Mouse (Mus musculus): ENCODE measurements around the gene Aip. TPM values are rescaled to one million over a fixed set of nuclear protein-coding genes. Genes with fewer than 3 reads are reported as not detected.
A peak's percentile ranks its signal among the peaks of the same experiment; 100 is the strongest.

Aip gene
- polyA plus RNA-seq, 1 experiment from 2014 or later: 87.5 TPM

DNA sequence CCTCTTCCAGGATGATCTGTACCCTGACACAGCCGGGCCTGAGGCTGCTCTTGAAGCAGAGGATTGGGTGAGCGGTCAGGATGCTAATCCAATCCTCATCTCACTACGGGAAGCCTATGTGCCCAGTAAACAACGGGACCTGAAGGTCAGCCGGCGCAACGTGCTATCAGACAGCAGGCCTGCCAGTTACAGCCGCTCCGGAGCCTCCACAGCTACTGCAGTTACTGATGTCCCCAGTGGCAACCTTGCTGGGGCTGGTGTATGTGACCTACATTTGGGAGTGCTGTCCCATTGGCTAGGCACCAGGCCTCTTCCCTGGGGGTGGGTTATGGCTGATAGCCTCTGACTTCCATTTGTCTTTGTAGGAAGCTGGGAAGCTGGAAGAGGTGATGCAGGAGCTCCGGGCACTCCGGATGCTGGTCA is 27.6 kb upstream of the Aip start, which contains the start of gene Ptprcap:
TSS of gene Ptprcap (plus strand) at position 373 of the 423 bp plus-strand sequence.
- H3K9me3 ChIP-seq (replicated peaks; ENCODE audit: control insufficient read depth, low read length): no peaks in the 10 kb centered on the region
- no peak for ATAC-seq (replicated peaks; ENCODE audit: extremely low read depth, insufficient read depth, low FRiP score)
- no peaks in the 10 kb centered on the region for H3K27me3 ChIP-seq (ENCODE audit: control insufficient read depth, insufficient read depth, low read length)
- no peak within 1 kb of the TSS; the same call in 1 of the 2 replicates for H3K4me3 ChIP-seq (ENCODE audit: low read length)
- peaks cover 12% of the 10 kb centered on the region for H3K4me1 ChIP-seq (ENCODE audit: control insufficient read depth, insufficient read depth, low read length)
- peaks cover 20% of the 10 kb centered on the region for H3K36me3 ChIP-seq (ENCODE audit: control insufficient read depth, insufficient read depth)
- H3K4me2 ChIP-seq (ENCODE audit: low read depth, low read length): no peak within 1 kb of the TSS
- no peak within 1 kb of the TSS for H3K27ac ChIP-seq (ENCODE audit: low read length)
- WGBS: 56% methylated on average over 11 of the region's 11 CpGs
- H3K9ac ChIP-seq (ENCODE audit: low read length): no peak within 1 kb of the TSS

DNA sequence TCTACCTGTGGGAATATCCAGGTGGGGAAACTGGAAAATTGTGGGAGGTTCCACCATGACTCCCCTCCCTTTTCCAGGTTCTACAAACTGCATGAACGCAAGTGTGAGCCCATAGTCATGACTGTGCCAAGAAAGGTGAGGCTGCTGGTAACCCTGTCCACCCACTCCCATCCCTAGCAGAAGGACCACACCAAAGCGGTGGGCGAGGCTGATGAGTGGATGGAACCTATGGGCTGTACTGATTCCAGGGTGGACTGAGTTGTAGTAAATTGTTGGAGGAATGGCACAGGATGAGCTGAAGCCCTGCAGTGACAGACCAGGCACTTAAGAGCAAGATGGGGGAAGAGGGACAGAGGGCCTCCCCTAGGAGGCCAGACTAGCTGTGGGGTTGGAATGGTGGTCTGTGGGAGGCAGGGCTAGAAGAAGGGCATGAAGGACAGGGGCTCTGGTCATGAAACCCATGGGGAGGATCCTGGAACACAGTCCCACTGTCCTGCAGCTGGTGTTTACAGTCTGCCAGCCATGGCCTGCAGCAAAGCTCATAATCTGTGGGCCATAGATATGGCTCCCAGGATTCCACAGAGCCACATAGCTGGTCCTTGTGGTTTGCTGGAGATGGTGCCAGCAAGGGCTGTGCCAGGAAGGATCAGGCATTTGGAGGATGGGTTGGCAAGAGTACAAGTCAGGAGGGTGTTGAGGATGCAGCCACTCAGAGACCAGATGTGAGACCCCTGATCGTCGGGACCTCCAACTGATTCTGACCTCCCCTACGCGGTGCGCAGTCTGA is 27.0 kb upstream of the Aip start:
- no peak for ATAC-seq (replicated peaks; ENCODE audit: extremely low read depth, insufficient read depth, low FRiP score)
- H3K9me3 ChIP-seq (replicated peaks; ENCODE audit: control insufficient read depth, low read length): no peaks in the 10 kb centered on the region
- no peak overlapping the region for H3K4me3 ChIP-seq (ENCODE audit: low read length)
- H3K4me1 ChIP-seq (ENCODE audit: control insufficient read depth, insufficient read depth, low read length): peaks cover 12% of the 10 kb centered on the region
- H3K27ac ChIP-seq (ENCODE audit: low read length): no peak overlapping the region
- no peak overlapping the region for H3K9ac ChIP-seq (ENCODE audit: low read length)
- H3K36me3 ChIP-seq (ENCODE audit: control insufficient read depth, insufficient read depth): peaks cover 19% of the 10 kb centered on the region
- H3K27me3 ChIP-seq (ENCODE audit: control insufficient read depth, insufficient read depth, low read length): no peaks in the 10 kb centered on the region
- WGBS: 87% methylated on average over 8 of the region's 8 CpGs
- H3K4me2 ChIP-seq (ENCODE audit: low read depth, low read length): no peak overlapping the region

DNA sequence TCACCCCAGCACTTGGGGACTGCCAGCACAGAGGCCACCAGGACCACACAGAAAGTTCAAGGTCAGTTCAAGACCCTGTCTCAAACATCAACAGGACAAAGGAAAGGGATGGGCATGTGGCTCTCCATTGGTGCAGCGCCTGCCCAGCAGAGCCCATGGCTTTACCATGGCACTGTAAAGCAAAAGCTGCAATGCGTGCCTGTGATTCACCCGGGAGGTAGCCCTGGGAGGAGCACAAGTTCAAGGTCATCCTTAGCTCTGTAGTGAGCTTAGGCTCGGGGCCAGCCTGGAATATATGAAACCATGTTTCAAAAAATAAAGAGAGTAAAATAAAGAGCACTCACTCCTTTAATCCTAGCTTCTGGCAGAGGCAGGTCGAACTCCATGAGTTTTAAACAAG is 26.2 kb upstream of the Aip start:
- 86% methylated on average over 5 of the region's 5 CpGs for WGBS

GRCm38 (mm10) chr19:4151488-4151860 is 25.8 kb upstream of the Aip start:
- Histone ChIP-seq H3K4me3 (ENCODE audit: low read length) (no peak overlapping the region), H3K4me1 (ENCODE audit: control insufficient read depth, insufficient read depth, low read length) (peaks cover 12% of the 10 kb centered on the region), H3K27ac (ENCODE audit: low read length) (no peak overlapping the region), H3K27me3 (ENCODE audit: control insufficient read depth, insufficient read depth, low read length) (no peaks in the 10 kb centered on the region), H3K36me3 (ENCODE audit: control insufficient read depth, insufficient read depth) (peaks cover 12% of the 10 kb centered on the region), H3K9me3 (replicated peaks; ENCODE audit: control insufficient read depth, low read length) (no peaks in the 10 kb centered on the region), H3K9ac (ENCODE audit: low read length) (no peak overlapping the region), H3K4me2 (ENCODE audit: low read depth, low read length) (no peak overlapping the region)
- WGBS: 92% methylated on average over 4 of the region's 5 CpGs
- ATAC-seq (replicated peaks; ENCODE audit: extremely low read depth, insufficient read depth, low FRiP score): no peak

More for the DNA sequence above, 26.2 kb upstream of the Aip start:
- H3K36me3 ChIP-seq (ENCODE audit: control insufficient read depth, insufficient read depth): peaks cover 14% of the 10 kb centered on the region
- no peak overlapping the region for H3K4me2 ChIP-seq (ENCODE audit: low read depth, low read length)
- no peak for ATAC-seq (replicated peaks; ENCODE audit: extremely low read depth, insufficient read depth, low FRiP score)
- no peak overlapping the region for H3K9ac ChIP-seq (ENCODE audit: low read length)
- no peak overlapping the region for H3K4me3 ChIP-seq (ENCODE audit: low read length)
- peaks cover 12% of the 10 kb centered on the region for H3K4me1 ChIP-seq (ENCODE audit: control insufficient read depth, insufficient read depth, low read length)
- no peak overlapping the region for H3K27ac ChIP-seq (ENCODE audit: low read length)
- H3K27me3 ChIP-seq (ENCODE audit: control insufficient read depth, insufficient read depth, low read length): no peaks in the 10 kb centered on the region
- no peaks in the 10 kb centered on the region for H3K9me3 ChIP-seq (replicated peaks; ENCODE audit: control insufficient read depth, low read length)

- H3K36me3 ChIP-seq (ENCODE audit: control insufficient read depth, insufficient read depth): peaks cover 12% of the 10 kb centered on the region
- no peak overlapping the region for H3K4me2 ChIP-seq (ENCODE audit: low read depth, low read length)
- no peak overlapping the region for H3K9ac ChIP-seq (ENCODE audit: low read length)
- H3K9me3 ChIP-seq (replicated peaks; ENCODE audit: control insufficient read depth, low read length): no peaks in the 10 kb centered on the region; the same call in 1 of the 2 replicates
- WGBS: 86% methylated on average over 22 of the region's 22 CpGs
- ATAC-seq (replicated peaks; ENCODE audit: extremely low read depth, insufficient read depth, low FRiP score): no peak
- peaks cover 12% of the 10 kb centered on the region for H3K4me1 ChIP-seq (ENCODE audit: control insufficient read depth, insufficient read depth, low read length)
- no peak overlapping the region for H3K4me3 ChIP-seq (ENCODE audit: low read length)
- H3K27me3 ChIP-seq (ENCODE audit: control insufficient read depth, insufficient read depth, low read length): no peaks in the 10 kb centered on the region
- no peak overlapping the region for H3K27ac ChIP-seq (ENCODE audit: low read length)
Observed at GRCm38 (mm10) chr19:4150567-4151487, 25.2 kb upstream of the Aip start.

GRCm38 (mm10) chr19:4149764-4150461 is 24.3 kb upstream of the Aip start:
- Histone ChIP-seq H3K9me3 (replicated peaks; ENCODE audit: control insufficient read depth, low read length) (no peaks in the 10 kb centered on the region; the same call in 1 of the 2 replicates), H3K4me2 (ENCODE audit: low read depth, low read length) (peak overlapping the region; percentile 76), H3K27ac (ENCODE audit: low read length) (no peak overlapping the region), H3K36me3 (ENCODE audit: control insufficient read depth, insufficient read depth) (peaks cover 12% of the 10 kb centered on the region), H3K4me3 (ENCODE audit: low read length) (peak overlapping the region; percentile 83), H3K27me3 (ENCODE audit: control insufficient read depth, insufficient read depth, low read length) (no peaks in the 10 kb centered on the region), H3K4me1 (ENCODE audit: control insufficient read depth, insufficient read depth, low read length) (peaks cover 12% of the 10 kb centered on the region), H3K9ac (ENCODE audit: low read length) (no peak overlapping the region)
- 87% methylated on average over 17 of the region's 17 CpGs for WGBS
- no peak for ATAC-seq (replicated peaks; ENCODE audit: extremely low read depth, insufficient read depth, low FRiP score)

GRCm38 (mm10) chr19:4149283-4149682 is 23.6 kb upstream of the Aip start:
- Histone ChIP-seq H3K9me3 (replicated peaks; ENCODE audit: control insufficient read depth, low read length) (no peaks in the 10 kb centered on the region; the same call in 1 of the 2 replicates), H3K9ac (ENCODE audit: low read length) (peak overlapping the region; percentile 95), H3K4me3 (ENCODE audit: low read length) (peak overlapping the region; percentile 83), H3K4me1 (ENCODE audit: control insufficient read depth, insufficient read depth, low read length) (peaks cover 12% of the 10 kb centered on the region), H3K27me3 (ENCODE audit: control insufficient read depth, insufficient read depth, low read length) (no peaks in the 10 kb centered on the region), H3K27ac (ENCODE audit: low read length) (peak overlapping the region; percentile 82; the same call in 1 of the 2 replicates), H3K36me3 (ENCODE audit: control insufficient read depth, insufficient read depth) (peaks cover 12% of the 10 kb centered on the region), H3K4me2 (ENCODE audit: low read depth, low read length) (peak overlapping the region; percentile 76)
- WGBS: 80% methylated on average over 11 of the region's 11 CpGs
- ATAC-seq (replicated peaks; ENCODE audit: extremely low read depth, insufficient read depth, low FRiP score): no peak

GRCm38 (mm10) chr19:4148819-4149218 is 23.2 kb upstream of the Aip start:
- peak overlapping the region; percentile 83 for H3K4me3 ChIP-seq (ENCODE audit: low read length)
- H3K27ac ChIP-seq (ENCODE audit: low read length): peak overlapping the region; percentile 82
- peak; percentile 21; the same call in 1 of the 2 replicates for ATAC-seq (replicated peaks; ENCODE audit: extremely low read depth, insufficient read depth, low FRiP score)
- H3K27me3 ChIP-seq (ENCODE audit: control insufficient read depth, insufficient read depth, low read length): no peaks in the 10 kb centered on the region
- 2% methylated on average over 7 of the region's 8 CpGs for WGBS
- peaks cover 12% of the 10 kb centered on the region for H3K4me1 ChIP-seq (ENCODE audit: control insufficient read depth, insufficient read depth, low read length)
- H3K36me3 ChIP-seq (ENCODE audit: control insufficient read depth, insufficient read depth): peaks cover 12% of the 10 kb centered on the region
- peak overlapping the region; percentile 95 for H3K9ac ChIP-seq (ENCODE audit: low read length)
- H3K4me2 ChIP-seq (ENCODE audit: low read depth, low read length): peak overlapping the region; percentile 76
- no peaks in the 10 kb centered on the region; the same call in 1 of the 2 replicates for H3K9me3 ChIP-seq (replicated peaks; ENCODE audit: control insufficient read depth, low read length)

Data from heart, embryonic 16.5 days (tissue).